Mouse (Mus musculus) lung, adult 10 weeks (tissue): ENCODE results near the gene Gtsf1l. TPM values are rescaled to one million over a fixed set of nuclear protein-coding genes. Genes with fewer than 3 reads are reported as not detected.

Source experiments
- polyA plus RNA-seq: library from polyadenylated mRNA; stranded (reverse); fragments of 350-450 nt; fragmentation: Illumina TruSeq; extraction: RNeasy Lipid Tissue Mini Kit (QIAGEN cat#74804); gene quantifications from one replicate; pipeline ENCODE4 v1.2.3, GENCODE M21; 2014; ENCODE audit warnings: low read depth, low replicate concordance; ENCODE audit not compliant: insufficient read depth

Gene Gtsf1l
- polyA plus RNA-seq, result 0.74 TPM

GRCm38 (mm10) chr2:163087728-163088127 is at the start of gene Gtsf1l:
Gene Gtsf1l (minus strand): TSS chr2:163087855.

GRCm38 (mm10) chr2:163054335-163054840 is 33.3 kb downstream of the Gtsf1l start, which contains the start of gene Mybl2:
Gene Mybl2 (plus strand): TSS chr2:163054687.

Other genes starting within 250 kb of the Gtsf1l start
- 82.7 TPM for gene Srsf6, start 156.3 kb downstream of the Gtsf1l start, polyA plus RNA-seq
- gene L3mbtl1, start 144.4 kb downstream of the Gtsf1l start, polyA plus RNA-seq, result not detected
- not detected for gene Sgk2, start 100.5 kb downstream of the Gtsf1l start, polyA plus RNA-seq
- 23.6 TPM for gene Ift52, start 70.5 kb downstream of the Gtsf1l start, polyA plus RNA-seq
- gene Mybl2, start 33.2 kb downstream of the Gtsf1l start, polyA plus RNA-seq, result 0.77 TPM
- gene Tox2, start 115.3 kb upstream of the Gtsf1l start, polyA plus RNA-seq, result 7.5 TPM